Mouse (Mus musculus) limb, embryonic 14.5 days (tissue): ENCODE results near the gene Nab2. TPM values are rescaled to one million over a fixed set of nuclear protein-coding genes. Genes with fewer than 3 reads are reported as not detected.

Source experiments
- ATAC-seq: fragments of 200-750 bp; cut with Nextera tagmentation; 2 replicates; pipeline ENCODE4 v1.8.0; 2017; ENCODE audit warnings: low read depth, moderate number of reproducible peaks, moderate TSS enrichment; ENCODE audit not compliant: low FRiP score
- DNase-seq: peaks from one replicate; pipeline ENCODE4 v3.0.0-alpha.2; 2015; ENCODE audit warnings: low spot score
- H3K27ac ChIP-seq: fragments of 300-500 bp; sonication (generic); replicated peaks from 2 replicates; pipeline ENCODE4 v1.5.1; 2014; ENCODE audit warnings: low read depth, mild to moderate bottlenecking, low read length, moderate library complexity, mixed read lengths
- H3K27me3 ChIP-seq: fragments of 300-500 bp; sonication (generic); 2 replicates; pipeline ENCODE4 v1.6.1; 2014; ENCODE audit warnings: low read length, mixed read lengths; ENCODE audit not compliant: control insufficient read depth, insufficient read depth
- H3K36me3 ChIP-seq: fragments of 300-500 bp; sonication (generic); 2 replicates; pipeline ENCODE4 v1.6.1; 2014; ENCODE audit warnings: mild to moderate bottlenecking, low read length, moderate library complexity, mixed read lengths; ENCODE audit not compliant: control insufficient read depth, insufficient read depth
- H3K4me1 ChIP-seq: fragments of 300-500 bp; sonication (generic); 2 replicates; pipeline ENCODE4 v1.6.1; 2014; ENCODE audit warnings: antibody characterized with exemption, low read length, mixed read lengths; ENCODE audit not compliant: control insufficient read depth, insufficient read depth
- H3K4me2 ChIP-seq: fragments of 300-500 bp; sonication (generic); replicated peaks from 2 replicates; pipeline ENCODE4 v1.6.1; 2014; ENCODE audit warnings: low read depth, mild to moderate bottlenecking, low read length, moderate library complexity; ENCODE audit not compliant: severe bottlenecking
- H3K4me3 ChIP-seq: fragments of 300-500 bp; sonication (generic); replicated peaks from 2 replicates; pipeline ENCODE4 v1.5.1; 2014; ENCODE audit warnings: low read length
- H3K9ac ChIP-seq: fragments of 300-500 bp; sonication (generic); 2 replicates; pipeline ENCODE4 v1.6.1; 2014; ENCODE audit warnings: mild to moderate bottlenecking, low read depth, low read length, moderate library complexity; ENCODE audit not compliant: severe bottlenecking
- H3K9me3 ChIP-seq: fragments of 300-500 bp; sonication (generic); 2 replicates; pipeline ENCODE4 v1.6.1; 2016; ENCODE audit warnings: low read length; ENCODE audit not compliant: control insufficient read depth
- POLR2A ChIP-seq: fragments of 200-500 bp; IDR thresholded peaks from 2 replicates; pipeline ENCODE4 v1.8.0; 2012; ENCODE audit warnings: inconsistent platforms, mild to moderate bottlenecking, moderate library complexity, borderline replicate concordance; ENCODE audit not compliant: insufficient read depth, insufficient read length; ENCODE audit errors: extremely low read depth
- WGBS: fragments of 180-500 bp; shearing (Covaris S2); extraction: QIAGEN DNeasy Blood & Tissue Kit; methylation state at CpG from one replicate; pipeline ENCODE4 v1.1.7; 2014; 5-methylcytosine and 5-hydroxymethylcytosine counted together
- polyA plus RNA-seq, 2 experiments: library from polyadenylated mRNA; depleted of rRNA in 1 of 2; stranded (reverse) in 1 of 2; unstranded in 1 of 2; fragments of >200 nt; fragmentation: Nextera tagmentation in 1 of 2; extraction: Ambion mirVana in 1 of 2; gene quantifications; 2 replicates each; pipeline versions ENCODE4 v1.2.1 to v1.2.3; 2012 to 2014

Nab2 gene
- polyA plus RNA-seq, 2 experiments: 16.4 to 64.5 TPM

GRCm38 (mm10) chr10:127612079-127612775 lies 56.1 kb downstream of the Nab2 start:
- peaks cover 67% of the 10 kb centered on the region for H3K36me3 ChIP-seq
- no peak for TF ChIP-seq POLR2A
- ATAC-seq (no peak), DNase-seq (no peak)
- H3K4me1 ChIP-seq: peaks cover 47% of the 10 kb centered on the region
- 86% methylated on average over 14 of the region's 14 CpGs for whole genome bisulfite sequencing
- no peak overlapping the region for H3K4me3 ChIP-seq
- H3K27me3 ChIP-seq: no peaks in the 10 kb centered on the region
- H3K4me2 ChIP-seq: no peak overlapping the region
- H3K9ac ChIP-seq: no peak overlapping the region
- H3K27ac ChIP-seq: no peak overlapping the region
- no peaks in the 10 kb centered on the region for H3K9me3 ChIP-seq

Other genes with a start within 250 kb of the Nab2 start
- gene Stac3, start 166.9 kb downstream of the Nab2 start, polyA plus RNA-seq (2012; rRNA removed): 33.3 and 43.2 TPM in 2 replicates
- 2.0 and 4.4 TPM in 2 replicates for gene Stac3, start 166.9 kb downstream of the Nab2 start, polyA plus RNA-seq (2014; fragmentation: Nextera tagmentation; extraction: Ambion mirVana)
- 31.7 and 36.9 TPM in 2 replicates for gene Ndufa4l2, start 153.6 kb downstream of the Nab2 start, polyA plus RNA-seq (2012; rRNA removed)
- gene Ndufa4l2, start 153.6 kb downstream of the Nab2 start, polyA plus RNA-seq (2014; fragmentation: Nextera tagmentation; extraction: Ambion mirVana): 44.5 and 62.9 TPM in 2 replicates
- 146 and 178 TPM in 2 replicates for gene Shmt2, start 146.1 kb downstream of the Nab2 start, polyA plus RNA-seq (2012; rRNA removed)
- 89.4 and 94.6 TPM in 2 replicates for gene Shmt2, start 146.1 kb downstream of the Nab2 start, polyA plus RNA-seq (2014; fragmentation: Nextera tagmentation; extraction: Ambion mirVana)
- gene Nxph4, start 134.0 kb downstream of the Nab2 start, polyA plus RNA-seq (2012; rRNA removed): 7.2 and 9.6 TPM in 2 replicates
- 17.5 and 19.9 TPM in 2 replicates for gene Nxph4, start 134.0 kb downstream of the Nab2 start, polyA plus RNA-seq (2014; fragmentation: Nextera tagmentation; extraction: Ambion mirVana)
- 261 and 271 TPM in 2 replicates for gene Lrp1, start 47.4 kb downstream of the Nab2 start, polyA plus RNA-seq (2012; rRNA removed)
- gene Lrp1, start 47.4 kb downstream of the Nab2 start, polyA plus RNA-seq (2014; fragmentation: Nextera tagmentation; extraction: Ambion mirVana): 146 and 172 TPM in 2 replicates
- 30.7 and 33.5 TPM in 2 replicates for gene Stat6, start 25.6 kb downstream of the Nab2 start, polyA plus RNA-seq (2012; rRNA removed)
- gene Stat6, start 25.6 kb downstream of the Nab2 start, polyA plus RNA-seq (2014; fragmentation: Nextera tagmentation; extraction: Ambion mirVana): 22.2 and 24.6 TPM in 2 replicates
- 12.3 and 13.9 TPM in 2 replicates for gene Nemp1, start 1.7 kb downstream of the Nab2 start, polyA plus RNA-seq (2012; rRNA removed)
- 9.0 and 10.2 TPM in 2 replicates for gene Nemp1, start 1.7 kb downstream of the Nab2 start, polyA plus RNA-seq (2014; fragmentation: Nextera tagmentation; extraction: Ambion mirVana)
- 1.2 and 1.7 TPM in 2 replicates for gene Myo1a, start 36.6 kb upstream of the Nab2 start, polyA plus RNA-seq (2012; rRNA removed)
- 0.30 and 0.48 TPM in 2 replicates for gene Myo1a, start 36.6 kb upstream of the Nab2 start, polyA plus RNA-seq (2014; fragmentation: Nextera tagmentation; extraction: Ambion mirVana)
- 0.58 and 15.2 TPM in 2 replicates for gene Tac2, start 55.9 kb upstream of the Nab2 start, polyA plus RNA-seq (2012; rRNA removed)
- 0.44 and 0.84 TPM in 2 replicates for gene Tac2, start 55.9 kb upstream of the Nab2 start, polyA plus RNA-seq (2014; fragmentation: Nextera tagmentation; extraction: Ambion mirVana)
- 10.7 and 12.5 TPM in 2 replicates for gene Zbtb39, start 71.0 kb upstream of the Nab2 start, polyA plus RNA-seq (2012; rRNA removed)
- gene Zbtb39, start 71.0 kb upstream of the Nab2 start, polyA plus RNA-seq (2014; fragmentation: Nextera tagmentation; extraction: Ambion mirVana): 4.2 and 4.4 TPM in 2 replicates
- gene Gpr182, start 83.2 kb upstream of the Nab2 start, polyA plus RNA-seq (2012; rRNA removed): 0.88 and 1.4 TPM in 2 replicates
- gene Gpr182, start 83.2 kb upstream of the Nab2 start, polyA plus RNA-seq (2014; fragmentation: Nextera tagmentation; extraction: Ambion mirVana): 0.39 and 0.40 TPM in 2 replicates
- gene Rdh1, start 91.2 kb upstream of the Nab2 start, polyA plus RNA-seq (2012; rRNA removed): 0.11 and 0.12 TPM in 2 replicates
- 0.08 TPM in 1 of 2 replicates, not detected in the other for gene Rdh1, start 91.2 kb upstream of the Nab2 start, polyA plus RNA-seq (2014; fragmentation: Nextera tagmentation; extraction: Ambion mirVana)
- 0.15 and 0.16 TPM in 2 replicates for gene Rdh16f1, start 91.2 kb upstream of the Nab2 start, polyA plus RNA-seq (2012; rRNA removed)
- 0.59 TPM in 1 of 2 replicates, not detected in the other for gene Rdh16f1, start 91.2 kb upstream of the Nab2 start, polyA plus RNA-seq (2014; fragmentation: Nextera tagmentation; extraction: Ambion mirVana)
- 0.26 and 0.33 TPM in 2 replicates for gene Rdh9, start 107.8 kb upstream of the Nab2 start, polyA plus RNA-seq (2012; rRNA removed)
- 0.30 TPM in 1 of 2 replicates, not detected in the other for gene Rdh9, start 107.8 kb upstream of the Nab2 start, polyA plus RNA-seq (2014; fragmentation: Nextera tagmentation; extraction: Ambion mirVana)
- gene Rdh16, start 132.6 kb upstream of the Nab2 start, polyA plus RNA-seq (2012; rRNA removed): 0.10 TPM in 1 of 2 replicates, not detected in the other
- gene Rdh16, start 132.6 kb upstream of the Nab2 start, polyA plus RNA-seq (2014; fragmentation: Nextera tagmentation; extraction: Ambion mirVana): 0.06 TPM in 1 of 2 replicates, not detected in the other
- not detected in 2 replicates for gene Rdh19, start 181.4 kb upstream of the Nab2 start, polyA plus RNA-seq (2012; rRNA removed)
- not detected in 2 replicates for gene Rdh19, start 181.4 kb upstream of the Nab2 start, polyA plus RNA-seq (2014; fragmentation: Nextera tagmentation; extraction: Ambion mirVana)
- not detected in 2 replicates for gene Rdh16f2, start 197.9 kb upstream of the Nab2 start, polyA plus RNA-seq (2012; rRNA removed)
- not detected in 2 replicates for gene Rdh16f2, start 197.9 kb upstream of the Nab2 start, polyA plus RNA-seq (2014; fragmentation: Nextera tagmentation; extraction: Ambion mirVana)
- 0.05 TPM in 1 of 2 replicates, not detected in the other for gene Rdh7, start 220.2 kb upstream of the Nab2 start, polyA plus RNA-seq (2012; rRNA removed)
- gene Rdh7, start 220.2 kb upstream of the Nab2 start, polyA plus RNA-seq (2014; fragmentation: Nextera tagmentation; extraction: Ambion mirVana): not detected in 2 replicates
- gene Sdr9c7, start 229.9 kb upstream of the Nab2 start, polyA plus RNA-seq (2012; rRNA removed): 0.60 and 1.0 TPM in 2 replicates
- 1.0 and 1.4 TPM in 2 replicates for gene Sdr9c7, start 229.9 kb upstream of the Nab2 start, polyA plus RNA-seq (2014; fragmentation: Nextera tagmentation; extraction: Ambion mirVana)